Mouse (Mus musculus): Measurements from ENCODE around the gene Ubash3a. TPM values are rescaled to one million over a fixed set of nuclear protein-coding genes. Genes with fewer than 3 reads are reported as not detected.

Gene Ubash3a
- polyA plus RNA-seq, 1 experiment from 2014 or later = not detected

GRCm38 (mm10) chr17:31247144-31247543 lies 39.5 kb downstream of the Ubash3a start:
- ATAC-seq (ENCODE audit: low FRiP score, low TSS enrichment) (no peak), DNase-seq (no peak)
- H3K27ac ChIP-seq (replicated peaks; ENCODE audit: low read depth, low read length) = no peak overlapping the region

GRCm38 (mm10) chr17:31253951-31254350 lies 46.3 kb downstream of the Ubash3a start:
- no peaks in the 10 kb centered on the region for H3K27me3 ChIP-seq (ENCODE audit: control insufficient read depth, insufficient read depth, low read length)
- H3K4me3 ChIP-seq (replicated peaks; ENCODE audit: low read depth, low read length) = no peak overlapping the region
- no peaks in the 10 kb centered on the region for H3K9me3 ChIP-seq (ENCODE audit: control insufficient read depth, low read length)
- 0 out of 2 replicates have a peak, but pooled peaks cover 4% of the 10 kb centered on the region for H3K4me1 ChIP-seq (ENCODE audit: control insufficient read depth, insufficient read depth, low read length)
- no peak overlapping the region for H3K9ac ChIP-seq (replicated peaks; ENCODE audit: low read length)
- DNase-seq = no peak
- H3K4me2 ChIP-seq (ENCODE audit: low read length) = no peak overlapping the region
- no peak overlapping the region for H3K27ac ChIP-seq (replicated peaks; ENCODE audit: low read depth, low read length)
- no peaks in the 10 kb centered on the region for H3K36me3 ChIP-seq (ENCODE audit: control insufficient read depth, insufficient read depth, low read length)
- WGBS = 65% methylated on average over 5 of the region's 5 CpGs
- ATAC-seq (ENCODE audit: low FRiP score, low TSS enrichment) = no peak

More at GRCm38 (mm10) chr17:31247144-31247543, 39.5 kb downstream of the Ubash3a start:
- Histone ChIP-seq H3K4me2 (ENCODE audit: low read length) (no peak overlapping the region), H3K27me3 (ENCODE audit: control insufficient read depth, insufficient read depth, low read length) (no peaks in the 10 kb centered on the region), H3K4me3 (replicated peaks; ENCODE audit: low read depth, low read length) (no peak overlapping the region), H3K36me3 (ENCODE audit: control insufficient read depth, insufficient read depth, low read length) (no peaks in the 10 kb centered on the region), H3K9me3 (ENCODE audit: control insufficient read depth, low read length) (no peaks in the 10 kb centered on the region), H3K9ac (replicated peaks; ENCODE audit: low read length) (no peak overlapping the region), H3K4me1 (ENCODE audit: control insufficient read depth, insufficient read depth, low read length) (no peaks in the 10 kb centered on the region)
- 54% methylated on average over 5 of the region's 5 CpGs for WGBS

DNA sequence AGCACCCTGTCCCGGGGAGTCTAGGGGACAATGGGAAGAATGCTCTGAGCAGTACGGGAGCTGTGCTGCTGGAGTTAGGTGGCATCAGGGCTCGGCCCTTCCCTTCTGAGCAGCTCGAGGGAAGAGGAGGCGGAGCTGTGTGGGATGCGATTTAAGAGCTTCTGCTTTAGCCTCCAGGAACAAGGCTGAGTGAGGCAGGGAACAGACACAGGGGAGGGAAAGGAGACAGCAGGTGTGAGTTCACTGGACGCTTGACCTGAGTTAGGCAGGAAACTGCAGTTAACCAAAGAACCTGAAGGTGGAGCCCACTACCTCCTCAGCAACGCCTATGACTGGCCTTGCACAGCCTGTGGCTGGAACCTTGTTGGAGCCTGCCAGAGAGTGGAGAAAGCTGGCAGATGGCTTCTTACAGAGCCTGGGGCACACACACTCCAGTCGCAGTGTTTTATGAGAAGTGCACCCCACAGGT lies 46.8 kb downstream of the Ubash3a start:
- Histone ChIP-seq H3K36me3 (ENCODE audit: control insufficient read depth, insufficient read depth, low read length) (no peaks in the 10 kb centered on the region), H3K4me1 (ENCODE audit: control insufficient read depth, insufficient read depth, low read length) (0 out of 2 replicates have a peak, but pooled peaks cover 4% of the 10 kb centered on the region), H3K4me3 (replicated peaks; ENCODE audit: low read depth, low read length) (no peak overlapping the region), H3K9me3 (ENCODE audit: control insufficient read depth, low read length) (no peaks in the 10 kb centered on the region), H3K27me3 (ENCODE audit: control insufficient read depth, insufficient read depth, low read length) (no peaks in the 10 kb centered on the region), H3K4me2 (ENCODE audit: low read length) (no peak overlapping the region), H3K9ac (replicated peaks; ENCODE audit: low read length) (no peak overlapping the region), H3K27ac (replicated peaks; ENCODE audit: low read depth, low read length) (0 out of 2 replicates have a peak overlapping the region, but pooled peaks have one; percentile 26)
- peak; percentile 57; the same call in 1 of the 2 replicates for ATAC-seq (ENCODE audit: low FRiP score, low TSS enrichment)
- peak; percentile 86 for DNase-seq
- WGBS = 11% methylated on average over 9 of the region's 9 CpGs

GRCm38 (mm10) chr17:31257149-31257548 lies 49.5 kb downstream of the Ubash3a start:
- DNase-seq = no peak
- Histone ChIP-seq H3K36me3 (ENCODE audit: control insufficient read depth, insufficient read depth, low read length) (no peaks in the 10 kb centered on the region), H3K4me3 (replicated peaks; ENCODE audit: low read depth, low read length) (no peak overlapping the region), H3K4me2 (ENCODE audit: low read length) (no peak overlapping the region), H3K4me1 (ENCODE audit: control insufficient read depth, insufficient read depth, low read length) (0 out of 2 replicates have a peak, but pooled peaks cover 4% of the 10 kb centered on the region), H3K9ac (replicated peaks; ENCODE audit: low read length) (no peak overlapping the region), H3K9me3 (ENCODE audit: control insufficient read depth, low read length) (no peaks in the 10 kb centered on the region), H3K27ac (replicated peaks; ENCODE audit: low read depth, low read length) (no peak overlapping the region), H3K27me3 (ENCODE audit: control insufficient read depth, insufficient read depth, low read length) (no peaks in the 10 kb centered on the region)
- ATAC-seq (ENCODE audit: low FRiP score, low TSS enrichment) = no peak
- 93% methylated on average over 1 of the region's 1 CpGs for WGBS

GRCm38 (mm10) chr17:31257898-31258297 lies 50.2 kb downstream of the Ubash3a start:
- 92% methylated on average over 12 of the region's 12 CpGs for WGBS

DNA sequence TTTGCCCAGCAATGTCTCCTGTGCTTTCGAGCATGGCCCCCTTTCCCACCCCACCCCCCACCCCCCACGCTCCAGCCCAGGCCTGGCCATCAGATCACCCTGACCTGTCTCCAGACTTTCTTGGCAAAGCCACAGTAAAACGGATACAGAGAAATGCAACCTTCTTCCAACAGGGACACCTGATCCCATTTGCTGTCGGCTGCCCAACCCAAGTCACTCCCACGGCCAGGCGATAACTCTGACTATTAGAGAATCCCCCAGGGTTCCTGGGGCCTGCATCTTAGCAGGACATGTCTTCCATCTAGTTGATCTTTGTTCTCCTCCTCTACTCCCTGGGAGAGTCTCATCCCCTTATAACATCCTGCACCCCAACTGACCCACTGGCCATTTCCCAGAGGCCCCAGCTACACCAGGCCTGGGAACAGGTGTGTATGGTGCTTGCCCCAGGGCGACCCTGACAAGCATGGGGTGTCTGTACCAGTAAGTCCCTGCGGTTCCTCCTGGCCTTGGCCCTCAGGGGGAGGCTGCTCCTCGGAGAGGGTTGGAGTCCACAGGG lies 50.7 kb downstream of the Ubash3a start:
- 0 out of 2 replicates have a peak, but pooled peaks cover 4% of the 10 kb centered on the region for H3K4me1 ChIP-seq (ENCODE audit: control insufficient read depth, insufficient read depth, low read length)
- WGBS = 85% methylated on average over 9 of the region's 9 CpGs
- no peak overlapping the region for H3K27ac ChIP-seq (replicated peaks; ENCODE audit: low read depth, low read length)
- H3K4me3 ChIP-seq (replicated peaks; ENCODE audit: low read depth, low read length) = no peak overlapping the region
- no peaks in the 10 kb centered on the region for H3K27me3 ChIP-seq (ENCODE audit: control insufficient read depth, insufficient read depth, low read length)
- H3K36me3 ChIP-seq (ENCODE audit: control insufficient read depth, insufficient read depth, low read length) = no peaks in the 10 kb centered on the region
- no peak overlapping the region for H3K4me2 ChIP-seq (ENCODE audit: low read length)
- no peaks in the 10 kb centered on the region for H3K9me3 ChIP-seq (ENCODE audit: control insufficient read depth, low read length)
- ATAC-seq (ENCODE audit: low FRiP score, low TSS enrichment) (no peak), DNase-seq (no peak)
- no peak overlapping the region for H3K9ac ChIP-seq (replicated peaks; ENCODE audit: low read length)

More at GRCm38 (mm10) chr17:31257898-31258297, 50.2 kb downstream of the Ubash3a start:
- ATAC-seq (ENCODE audit: low FRiP score, low TSS enrichment) (no peak), DNase-seq (no peak)
- H3K36me3 ChIP-seq (ENCODE audit: control insufficient read depth, insufficient read depth, low read length) = no peaks in the 10 kb centered on the region
- no peak overlapping the region for H3K4me2 ChIP-seq (ENCODE audit: low read length)
- no peak overlapping the region for H3K9ac ChIP-seq (replicated peaks; ENCODE audit: low read length)
- H3K27me3 ChIP-seq (ENCODE audit: control insufficient read depth, insufficient read depth, low read length) = no peaks in the 10 kb centered on the region
- H3K4me3 ChIP-seq (replicated peaks; ENCODE audit: low read depth, low read length) = no peak overlapping the region
- H3K27ac ChIP-seq (replicated peaks; ENCODE audit: low read depth, low read length) = no peak overlapping the region
- H3K9me3 ChIP-seq (ENCODE audit: control insufficient read depth, low read length) = no peaks in the 10 kb centered on the region
- H3K4me1 ChIP-seq (ENCODE audit: control insufficient read depth, insufficient read depth, low read length) = 0 out of 2 replicates have a peak, but pooled peaks cover 4% of the 10 kb centered on the region

- Histone ChIP-seq H3K4me1 (ENCODE audit: control insufficient read depth, insufficient read depth, low read length) (0 out of 2 replicates have a peak, but pooled peaks cover 4% of the 10 kb centered on the region), H3K4me2 (ENCODE audit: low read length) (no peak overlapping the region), H3K9me3 (ENCODE audit: control insufficient read depth, low read length) (no peaks in the 10 kb centered on the region), H3K27ac (replicated peaks; ENCODE audit: low read depth, low read length) (no peak overlapping the region), H3K27me3 (ENCODE audit: control insufficient read depth, insufficient read depth, low read length) (no peaks in the 10 kb centered on the region), H3K9ac (replicated peaks; ENCODE audit: low read length) (no peak overlapping the region), H3K4me3 (replicated peaks; ENCODE audit: low read depth, low read length) (no peak overlapping the region), H3K36me3 (ENCODE audit: control insufficient read depth, insufficient read depth, low read length) (no peaks in the 10 kb centered on the region)
- 72% methylated on average over 4 of the region's 4 CpGs for WGBS
- no peak for DNase-seq
- ATAC-seq (ENCODE audit: low FRiP score, low TSS enrichment) = no peak
These were observed 51.5 kb downstream of the Ubash3a start for GRCm38 (mm10) chr17:31259145-31259544.

DNA sequence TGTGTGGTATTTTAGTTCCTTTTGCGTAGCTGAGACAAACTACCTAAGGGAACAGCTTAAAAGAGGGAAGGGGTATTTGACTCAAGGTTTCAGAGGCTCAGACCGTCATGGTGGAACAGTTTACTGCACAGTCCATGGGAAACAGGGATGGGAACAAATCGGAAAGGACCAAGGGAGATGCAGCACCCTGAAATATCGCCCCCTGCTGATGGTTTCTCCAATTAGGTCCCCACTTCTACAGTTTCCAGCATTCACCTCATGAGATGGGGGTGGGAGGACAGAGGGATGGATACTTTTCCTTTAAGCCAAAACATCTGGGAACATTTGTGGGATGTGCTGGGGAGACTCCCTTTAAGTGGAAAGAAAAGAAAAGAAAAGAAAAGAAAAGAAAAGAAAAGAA lies 52.2 kb downstream of the Ubash3a start:
- no peak for DNase-seq
- H3K36me3 ChIP-seq (ENCODE audit: control insufficient read depth, insufficient read depth, low read length) = no peaks in the 10 kb centered on the region
- 75% methylated on average over 4 of the region's 4 CpGs for WGBS
- H3K27ac ChIP-seq (replicated peaks; ENCODE audit: low read depth, low read length) = no peak overlapping the region
- no peak overlapping the region for H3K4me2 ChIP-seq (ENCODE audit: low read length)
- H3K4me1 ChIP-seq (ENCODE audit: control insufficient read depth, insufficient read depth, low read length) = no peaks in the 10 kb centered on the region
- no peaks in the 10 kb centered on the region for H3K27me3 ChIP-seq (ENCODE audit: control insufficient read depth, insufficient read depth, low read length)
- no peak overlapping the region for H3K4me3 ChIP-seq (replicated peaks; ENCODE audit: low read depth, low read length)
- no peaks in the 10 kb centered on the region for H3K9me3 ChIP-seq (ENCODE audit: control insufficient read depth, low read length)
- ATAC-seq (ENCODE audit: low FRiP score, low TSS enrichment) = no peak
- no peak overlapping the region for H3K9ac ChIP-seq (replicated peaks; ENCODE audit: low read length)

DNA sequence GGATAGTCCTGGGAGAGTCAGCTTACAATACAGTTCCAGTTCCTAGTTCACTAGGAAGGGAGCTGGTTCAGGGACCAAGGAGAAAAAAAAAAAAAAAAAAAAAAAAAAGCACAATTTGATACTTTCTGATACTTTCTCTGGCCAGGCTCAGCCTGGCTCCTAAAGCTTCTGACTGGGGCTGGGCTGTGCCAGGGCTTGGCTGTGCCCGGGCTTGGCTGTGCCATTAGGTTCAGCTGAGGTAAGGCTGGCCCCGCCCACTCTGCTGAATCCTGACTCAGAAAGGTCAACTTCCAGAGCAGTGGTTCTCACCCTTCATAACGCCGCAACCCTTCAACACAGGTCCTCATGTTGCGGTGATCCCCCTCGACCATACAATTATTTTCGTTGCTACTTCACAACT lies 52.8 kb downstream of the Ubash3a start:
- no peaks in the 10 kb centered on the region for H3K4me1 ChIP-seq (ENCODE audit: control insufficient read depth, insufficient read depth, low read length)
- no peak overlapping the region for H3K4me3 ChIP-seq (replicated peaks; ENCODE audit: low read depth, low read length)
- ATAC-seq (ENCODE audit: low FRiP score, low TSS enrichment) (no peak), DNase-seq (no peak)
- no peaks in the 10 kb centered on the region for H3K27me3 ChIP-seq (ENCODE audit: control insufficient read depth, insufficient read depth, low read length)
- no peak overlapping the region for H3K27ac ChIP-seq (replicated peaks; ENCODE audit: low read depth, low read length)
- H3K9ac ChIP-seq (replicated peaks; ENCODE audit: low read length) = no peak overlapping the region
- WGBS = 89% methylated on average over 7 of the region's 7 CpGs
- no peaks in the 10 kb centered on the region for H3K9me3 ChIP-seq (ENCODE audit: control insufficient read depth, low read length)
- H3K4me2 ChIP-seq (ENCODE audit: low read length) = no peak overlapping the region
- H3K36me3 ChIP-seq (ENCODE audit: control insufficient read depth, insufficient read depth, low read length) = no peaks in the 10 kb centered on the region
